Mouse (Mus musculus) cerebellum, adult 11 months (tissue): Measurements from ENCODE around the gene Gm9048.
"Not testable (repeated sequence)": the region's sequence is repeated elsewhere in the genome, so short reads cannot be mapped to it uniquely, and the experiment has no call there.

ENCODE experiments used
- DNase-seq: peaks from one replicate; pipeline ENCODE4 v3.0.0; 2022

Gm9048 gene

DNA sequence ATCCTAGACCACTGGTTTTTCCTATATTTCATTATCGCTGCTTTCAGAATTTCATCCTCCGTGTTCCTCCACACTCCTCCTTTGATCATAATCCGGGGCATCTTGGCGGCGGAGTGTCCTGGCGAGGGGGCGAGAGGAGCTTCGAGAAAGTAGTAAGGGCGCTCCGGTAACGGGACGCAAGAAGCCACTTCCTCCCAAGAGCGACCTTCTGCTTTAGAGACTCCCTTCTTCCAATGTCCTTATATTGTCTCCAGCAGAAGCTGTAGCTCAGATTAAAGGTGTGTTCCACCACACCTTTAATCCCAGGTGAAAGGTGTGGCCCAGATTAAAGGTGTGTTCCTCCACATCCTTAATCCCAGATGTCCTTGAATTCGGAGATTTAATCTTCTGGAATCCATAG is at the start of gene Gm9048:
Gene Gm9048, minus strand, starts transcription at position 101 of the 400 bp plus-strand sequence.
- not testable (repeated sequence) for DNase-seq

DNA sequence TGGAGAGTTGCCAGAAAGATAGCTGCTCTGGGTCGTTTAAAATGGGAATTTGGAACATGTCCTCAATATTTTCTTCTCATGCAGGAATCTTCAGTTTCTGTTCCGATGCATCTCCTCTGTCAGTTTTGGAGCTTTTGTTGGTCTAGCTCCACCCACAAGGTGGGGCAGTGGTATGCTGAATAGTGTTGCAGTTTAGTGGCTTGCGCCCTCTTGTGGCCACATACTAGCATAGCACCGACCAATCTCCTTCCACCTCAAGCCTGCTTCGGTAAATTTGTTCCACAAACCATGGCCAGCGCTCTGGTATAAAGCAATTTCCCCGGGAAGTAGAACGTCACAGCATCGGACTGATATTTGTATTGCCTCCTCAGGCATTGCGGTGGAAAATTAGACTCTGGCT is 22.0 kb upstream of the Gm9048 start:
- peak; percentile 41 for DNase-seq

- no peak for DNase-seq
These were observed 21.0 kb upstream of the Gm9048 start for GRCm38 (mm10) chr10:118369518-118369917.

GRCm38 (mm10) chr10:118354005-118354404 is 5.5 kb upstream of the Gm9048 start, which contains the start of gene Gm9049:
Gm9049 (minus strand) TSS chr10:118354105.
- DNase-seq: not testable (repeated sequence)

GRCm38 (mm10) chr10:118343155-118343554 is 5.3 kb downstream of the Gm9048 start, which contains the start of gene Gm9046:
Gm9046 (minus strand) TSS chr10:118343255.
- DNase-seq: not testable (repeated sequence)

DNA sequence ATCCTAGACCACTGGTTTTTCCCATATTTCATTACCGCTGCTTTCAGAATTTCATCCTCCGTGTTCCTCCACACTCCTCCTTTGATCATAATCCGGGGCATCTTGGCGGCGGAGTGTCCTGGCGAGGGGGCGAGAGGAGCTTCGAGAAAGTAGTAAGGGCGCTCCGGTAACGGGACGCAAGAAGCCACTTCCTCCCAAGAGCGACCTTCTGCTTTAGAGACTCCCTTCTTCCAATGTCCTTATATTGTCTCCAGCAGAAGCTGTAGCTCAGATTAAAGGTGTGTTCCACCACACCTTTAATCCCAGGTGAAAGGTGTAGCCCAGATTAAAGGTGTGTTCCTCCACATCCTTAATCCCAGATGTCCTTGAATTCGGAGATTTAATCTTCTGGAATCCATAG is 10.7 kb downstream of the Gm9048 start, which contains the start of gene Gm9045:
Gene Gm9045, minus strand, starts transcription at position 101 of the 400 bp plus-strand sequence.
- DNase-seq: not testable (repeated sequence)

GRCm38 (mm10) chr10:118332308-118332707 is 16.2 kb downstream of the Gm9048 start, which contains the start of gene Gm9044:
Gm9044 (minus strand) TSS chr10:118332408.
- not testable (repeated sequence) for DNase-seq

DNA sequence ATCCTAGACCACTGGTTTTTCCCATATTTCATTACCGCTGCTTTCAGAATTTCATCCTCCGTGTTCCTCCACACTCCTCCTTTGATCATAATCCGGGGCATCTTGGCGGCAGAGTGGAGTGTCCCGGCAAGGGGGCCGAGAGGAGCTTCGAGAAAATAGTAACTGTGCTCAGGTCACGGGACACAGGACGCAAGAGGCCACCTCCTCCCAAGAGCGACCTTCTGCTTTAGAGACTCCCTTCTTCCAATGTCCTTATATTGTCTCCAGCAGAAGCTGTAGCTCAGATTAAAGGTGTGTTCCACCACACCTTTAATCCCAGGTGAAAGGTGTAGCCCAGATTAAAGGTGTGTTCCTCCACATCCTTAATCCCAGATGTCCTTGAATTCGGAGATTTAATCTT is 21.6 kb downstream of the Gm9048 start, which contains the start of gene Gm9040:
Gene Gm9040, minus strand, starts transcription at position 101 of the 400 bp plus-strand sequence.
- not testable (repeated sequence) for DNase-seq

GRCm38 (mm10) chr10:118319024-118319423 is 29.5 kb downstream of the Gm9048 start:
- DNase-seq: no peak

GRCm38 (mm10) chr10:118302133-118302532 is 46.3 kb downstream of the Gm9048 start:
- DNase-seq: not testable (repeated sequence)
